Comparison of ENCODE assay signal across 21 mouse cellular contexts in genomic region chr3:99379616-99380250, GRCm38 (mm10).
"Had no signal": no experiment of that assay in that cellular context is flagged by ENCODE, and none has a peak within 500 bp of the region (broad histone marks: within the 10 kb centered on the region; RNA-seq: fewer than 3 reads in every experiment).

No protein-coding gene starts in this region.

- DNase-seq: kidney, adult 2 months; kidney, postnatal 10 days; kidney, postnatal 36 days; liver; lung, adult 18-20 months; lung, postnatal 10 days; lung, postnatal 4 days; midbrain, embryonic 14.5 days; right cerebral cortex, adult 18-20 months; right cerebral cortex, postnatal 14 days; right cerebral cortex, postnatal 4 days; spleen, adult 18-20 months; thymus, postnatal 25 days had no signal

- H3K4me1 ChIP-seq: liver, embryonic 12.5 days; liver, embryonic 15.5 days; lung, embryonic 15.5 days; neural tube, embryonic 12.5 days; neural tube, embryonic 15.5 days; stomach, embryonic 15.5 days had no signal

- H3K9me3 ChIP-seq: liver, embryonic 12.5 days; liver, embryonic 15.5 days; lung, embryonic 15.5 days; neural tube, embryonic 12.5 days; neural tube, embryonic 15.5 days; stomach, embryonic 15.5 days had no signal

- H3K9ac ChIP-seq: liver, embryonic 12.5 days; liver, embryonic 15.5 days; lung, embryonic 15.5 days; neural tube, embryonic 12.5 days; neural tube, embryonic 15.5 days; stomach, embryonic 15.5 days had no signal

- ATAC-seq: intestine, postnatal 0 days; liver, embryonic 12.5 days had no signal

- H3K27me3 ChIP-seq: liver, embryonic 12.5 days; liver, embryonic 15.5 days; lung, embryonic 15.5 days; neural tube, embryonic 12.5 days; neural tube, embryonic 15.5 days; stomach, embryonic 15.5 days had no signal

- H3K27ac ChIP-seq: liver, embryonic 12.5 days; liver, embryonic 15.5 days; lung, embryonic 15.5 days; neural tube, embryonic 12.5 days; neural tube, embryonic 15.5 days; stomach, embryonic 15.5 days had no signal

- H3K4me3 ChIP-seq: liver, embryonic 12.5 days; liver, embryonic 15.5 days; lung, embryonic 15.5 days; neural tube, embryonic 12.5 days; neural tube, embryonic 15.5 days; stomach, embryonic 15.5 days had no signal

- H3K4me2 ChIP-seq: liver, embryonic 12.5 days; liver, embryonic 15.5 days; lung, embryonic 15.5 days; midbrain, embryonic 11.5 days; neural tube, embryonic 12.5 days; neural tube, embryonic 15.5 days; stomach, embryonic 15.5 days had no signal

- H3K36me3 ChIP-seq: liver, embryonic 12.5 days; liver, embryonic 15.5 days; lung, embryonic 15.5 days; neural tube, embryonic 12.5 days; neural tube, embryonic 15.5 days; stomach, embryonic 15.5 days had no signal
